Mouse (Mus musculus) heart, embryonic 16.5 days (tissue): ENCODE measurements around the gene Dmrtc2. TPM values are rescaled to one million over a fixed set of nuclear protein-coding genes. Genes with fewer than 3 reads are reported as not detected.
A peak's percentile ranks its signal among the peaks of the same experiment; 100 is the strongest.

Experiments used
- ATAC-seq: fragments of 200-750 bp; cut with Nextera tagmentation; replicated peaks from 2 replicates; pipeline ENCODE4 v1.8.0; 2017; ENCODE audit warnings: moderate number of reproducible peaks; ENCODE audit not compliant: insufficient read depth, low FRiP score; ENCODE audit errors: extremely low read depth
- H3K27ac ChIP-seq: fragments of 300-500 bp; sonication (generic); 2 replicates; pipeline ENCODE4 v1.5.1; 2014; ENCODE audit warnings: mild to moderate bottlenecking, low read length, control low read depth, moderate library complexity
- H3K27me3 ChIP-seq: fragments of 300-500 bp; sonication (generic); 2 replicates; pipeline ENCODE4 v1.6.1; 2014; ENCODE audit warnings: low read length, mixed read lengths; ENCODE audit not compliant: control insufficient read depth, insufficient read depth
- H3K36me3 ChIP-seq: fragments of 300-500 bp; sonication (generic); 2 replicates; pipeline ENCODE4 v1.6.1; 2014; ENCODE audit not compliant: control insufficient read depth, insufficient read depth
- H3K4me1 ChIP-seq: fragments of 300-500 bp; sonication (generic); 2 replicates; pipeline ENCODE4 v1.6.1; 2014; ENCODE audit warnings: low read length, mixed read lengths; ENCODE audit not compliant: control insufficient read depth, insufficient read depth
- H3K4me2 ChIP-seq: fragments of 300-500 bp; sonication (generic); 2 replicates; pipeline ENCODE4 v1.6.1; 2014; ENCODE audit warnings: low read depth, mild to moderate bottlenecking, control low read depth, low read length
- H3K4me3 ChIP-seq: fragments of 300-500 bp; sonication (generic); 2 replicates; pipeline ENCODE4 v1.5.1; 2014; ENCODE audit warnings: mild to moderate bottlenecking, control low read depth, low read length
- H3K9ac ChIP-seq: fragments of 300-500 bp; sonication (generic); 2 replicates; pipeline ENCODE4 v1.6.1; 2014; ENCODE audit warnings: low read length, control low read depth
- H3K9me3 ChIP-seq: fragments of 300-500 bp; sonication (generic); replicated peaks from 2 replicates; pipeline ENCODE4 v1.6.1; 2016; ENCODE audit warnings: low read length; ENCODE audit not compliant: control insufficient read depth
- WGBS: fragments of 180-500 bp; shearing (Covaris S2); extraction: QIAGEN DNeasy Blood & Tissue Kit; methylation state at CpG from one replicate; pipeline ENCODE4 v1.1.7; 2014; 5-methylcytosine and 5-hydroxymethylcytosine counted together
- polyA plus RNA-seq: library from polyadenylated mRNA; unstranded; fragments of >200 nt; fragmentation: Nextera tagmentation; extraction: Ambion mirVana; gene quantifications from 2 replicates; pipeline ENCODE4 v1.2.1, GENCODE M21; 2015

The Dmrtc2 gene
- polyA plus RNA-seq, 1 experiment from 2014 or later, result not detected

- H3K4me2 ChIP-seq, result no peak overlapping the region
- H3K27ac ChIP-seq, result no peak overlapping the region
- H3K4me3 ChIP-seq, result no peak overlapping the region
- no peaks in the 10 kb centered on the region for H3K27me3 ChIP-seq
- no peaks in the 10 kb centered on the region for H3K4me1 ChIP-seq
- no peaks in the 10 kb centered on the region for H3K36me3 ChIP-seq
- WGBS, result 73% methylated on average over 5 of the region's 5 CpGs
- H3K9me3 ChIP-seq, result no peaks in the 10 kb centered on the region
- no peak for ATAC-seq
- H3K9ac ChIP-seq, result no peak overlapping the region
These were observed 10.6 kb upstream of the Dmrtc2 start for GRCm38 (mm10) chr7:24859234-24859633.

- H3K27ac ChIP-seq, result no peak within 1 kb of the TSS
- no peaks in the 10 kb centered on the region for H3K27me3 ChIP-seq
- H3K9me3 ChIP-seq, result no peaks in the 10 kb centered on the region
- H3K4me2 ChIP-seq, result no peak within 1 kb of the TSS
- no peaks in the 10 kb centered on the region for H3K36me3 ChIP-seq
- no peak within 1 kb of the TSS for H3K4me3 ChIP-seq
- no peak within 1 kb of the TSS for H3K9ac ChIP-seq
- WGBS, result 79% methylated on average over 7 of the region's 7 CpGs
- no peaks in the 10 kb centered on the region for H3K4me1 ChIP-seq
- no peak for ATAC-seq
These were observed 7.9 kb upstream of the Dmrtc2 start, which contains the start of gene Gm9844 for GRCm38 (mm10) chr7:24861913-24862312. Gene Gm9844, plus strand, starts transcription at chr7:24862213.

- H3K9ac ChIP-seq, result no peak overlapping the region
- no peaks in the 10 kb centered on the region for H3K27me3 ChIP-seq
- H3K36me3 ChIP-seq, result no peaks in the 10 kb centered on the region
- H3K9me3 ChIP-seq, result no peaks in the 10 kb centered on the region
- no peak for ATAC-seq
- H3K4me2 ChIP-seq, result no peak overlapping the region
- H3K27ac ChIP-seq, result no peak overlapping the region
- 76% methylated on average over 4 of the region's 4 CpGs for WGBS
- no peak overlapping the region for H3K4me3 ChIP-seq
- H3K4me1 ChIP-seq, result no peaks in the 10 kb centered on the region
These were observed 7.0 kb upstream of the Dmrtc2 start for GRCm38 (mm10) chr7:24862853-24863252.

GRCm38 (mm10) chr7:24864156-24864555 is 5.7 kb upstream of the Dmrtc2 start:
- Histone ChIP-seq H3K36me3 (no peaks in the 10 kb centered on the region), H3K27ac (no peak overlapping the region), H3K4me2 (no peak overlapping the region), H3K27me3 (peaks cover 3% of the 10 kb centered on the region; the same call in 1 of the 2 replicates), H3K4me3 (no peak overlapping the region), H3K9ac (no peak overlapping the region), H3K4me1 (no peaks in the 10 kb centered on the region), H3K9me3 (no peaks in the 10 kb centered on the region)
- ATAC-seq, result no peak
- 33% methylated on average over 6 of the region's 6 CpGs for WGBS

GRCm38 (mm10) chr7:24869080-24869479 is 777 bp upstream of the Dmrtc2 start:
- Histone ChIP-seq H3K4me2 (no peak overlapping the region), H3K9me3 (0 out of 2 replicates have a peak, but pooled peaks cover 5% of the 10 kb centered on the region), H3K4me3 (no peak overlapping the region), H3K4me1 (no peaks in the 10 kb centered on the region), H3K9ac (no peak overlapping the region), H3K36me3 (no peaks in the 10 kb centered on the region), H3K27me3 (peaks cover 20% of the 10 kb centered on the region), H3K27ac (no peak overlapping the region)
- ATAC-seq, result no peak
- WGBS, result 63% methylated on average over 17 of the region's 17 CpGs

GRCm38 (mm10) chr7:24877588-24877987 is 7.7 kb downstream of the Dmrtc2 start:
- Histone ChIP-seq H3K36me3 (no peaks in the 10 kb centered on the region), H3K9me3 (no peaks in the 10 kb centered on the region), H3K4me2 (no peak overlapping the region), H3K27me3 (no peaks in the 10 kb centered on the region), H3K9ac (no peak overlapping the region), H3K4me3 (no peak overlapping the region), H3K27ac (no peak overlapping the region), H3K4me1 (no peaks in the 10 kb centered on the region)
- no peak for ATAC-seq
- 75% methylated on average over 3 of the region's 3 CpGs for WGBS

GRCm38 (mm10) chr7:24879620-24880019 is 9.8 kb downstream of the Dmrtc2 start:
- WGBS, result 33% methylated on average over 2 of the region's 2 CpGs
- Histone ChIP-seq H3K4me1 (no peaks in the 10 kb centered on the region), H3K36me3 (no peaks in the 10 kb centered on the region), H3K27me3 (no peaks in the 10 kb centered on the region), H3K4me2 (no peak overlapping the region), H3K4me3 (no peak overlapping the region), H3K9ac (no peak overlapping the region), H3K9me3 (no peaks in the 10 kb centered on the region), H3K27ac (no peak overlapping the region)
- ATAC-seq, result no peak

GRCm38 (mm10) chr7:24882416-24883199 is 12.8 kb downstream of the Dmrtc2 start:
- Histone ChIP-seq H3K27ac (no peak overlapping the region), H3K36me3 (peaks cover 11% of the 10 kb centered on the region), H3K27me3 (no peaks in the 10 kb centered on the region), H3K4me3 (no peak overlapping the region), H3K4me2 (no peak overlapping the region), H3K9ac (no peak overlapping the region), H3K4me1 (peaks cover 19% of the 10 kb centered on the region), H3K9me3 (no peaks in the 10 kb centered on the region)
- no peak for ATAC-seq
- 87% methylated on average over 9 of the region's 9 CpGs for WGBS

GRCm38 (mm10) chr7:24883896-24884692 is 14.2 kb downstream of the Dmrtc2 start, which contains the start of gene Rps19:
Gene Rps19, plus strand, starts transcription at chr7:24884371.
- Histone ChIP-seq H3K9me3 (no peaks in the 10 kb centered on the region), H3K27ac (peak within 1 kb of the TSS; percentile 86), H3K36me3 (peaks cover 25% of the 10 kb centered on the region), H3K27me3 (no peaks in the 10 kb centered on the region), H3K9ac (peak within 1 kb of the TSS; percentile 100), H3K4me2 (peak within 1 kb of the TSS; percentile 85), H3K4me3 (peak within 1 kb of the TSS; percentile 95), H3K4me1 (peaks cover 21% of the 10 kb centered on the region)
- WGBS, result under 1% methylated on average over 57 of the region's 57 CpGs
- peak; percentile 93 for ATAC-seq
